ENCODE assay signal across 9 mouse cellular contexts in genomic region chr14:45539659-45540468, GRCm38 (mm10). TPM values are rescaled to one million over a fixed set of nuclear protein-coding genes. Genes with fewer than 3 reads are reported as not detected.
A peak's percentile ranks its signal among the peaks of the same experiment; 100 is the strongest.
DNase-seq lines count a peak whose midpoint lies in the region; ATAC-seq and TF ChIP-seq lines count a peak whose summit lies in the region.
"Had no signal": no experiment of that assay in that cellular context is flagged by ENCODE, and none has a peak within 500 bp of the region (broad histone marks: within the 10 kb centered on the region; RNA-seq: fewer than 3 reads in every experiment).

No protein-coding gene starts in this region.

- H3K4me1 ChIP-seq in forebrain, embryonic 12.5 days = peaks cover 11% of the 10 kb centered on the region
- 0 out of 2 replicates have a peak, but pooled peaks cover 2% of the 10 kb centered on the region for H3K4me1 ChIP-seq in heart, postnatal 0 days (ENCODE audit: control insufficient read depth, insufficient read depth)
- peaks cover 8% of the 10 kb centered on the region; the same call in 1 of the 2 replicates for H3K4me1 ChIP-seq in lung, embryonic 14.5 days (ENCODE audit: insufficient read depth)

- H3K4me2 ChIP-seq in forebrain, embryonic 12.5 days = no peak overlapping the region
- H3K4me2 ChIP-seq in heart, postnatal 0 days (ENCODE audit: low read depth, low read length) = peak overlapping the region; percentile 16
- H3K4me2 ChIP-seq in lung, embryonic 14.5 days = peak overlapping the region; percentile 7; the same call in 1 of the 2 replicates

- 0 out of 2 replicates have a peak, but pooled peaks cover 3% of the 10 kb centered on the region for H3K27me3 ChIP-seq in forebrain, embryonic 12.5 days
- no peaks in the 10 kb centered on the region for H3K27me3 ChIP-seq in heart, postnatal 0 days (ENCODE audit: control insufficient read depth, insufficient read depth, low read length)
- H3K27me3 ChIP-seq in lung, embryonic 14.5 days (ENCODE audit: insufficient read depth, low read length) = no peaks in the 10 kb centered on the region

- H3K36me3 ChIP-seq in forebrain, embryonic 12.5 days (replicated peaks) = no peaks in the 10 kb centered on the region
- H3K36me3 ChIP-seq in heart, postnatal 0 days (replicated peaks; ENCODE audit: control insufficient read depth, insufficient read depth, low read length) = no peaks in the 10 kb centered on the region
- H3K36me3 ChIP-seq in lung, embryonic 14.5 days (ENCODE audit: insufficient read depth) = no peaks in the 10 kb centered on the region

- 21% methylated on average over 12 of the region's 12 CpGs for WGBS in forebrain, embryonic 12.5 days
- WGBS in heart, postnatal 0 days = 24% methylated on average over 12 of the region's 12 CpGs
- 27% methylated on average over 12 of the region's 12 CpGs for WGBS in lung, embryonic 14.5 days

- peak overlapping the region; percentile 50 for H3K27ac ChIP-seq in forebrain, embryonic 12.5 days
- peak overlapping the region; percentile 88 for H3K27ac ChIP-seq in heart, postnatal 0 days (ENCODE audit: low read depth)
- H3K27ac ChIP-seq in lung, embryonic 14.5 days (ENCODE audit: low read depth) = peak overlapping the region; percentile 83

- no peak overlapping the region for H3K9ac ChIP-seq in forebrain, embryonic 12.5 days
- H3K9ac ChIP-seq in heart, postnatal 0 days (replicated peaks; ENCODE audit: low read depth, low read length) = no peak overlapping the region; the same call in 1 of the 2 replicates
- H3K9ac ChIP-seq in lung, embryonic 14.5 days = no peak overlapping the region

- TF ChIP-seq EP300 in heart, postnatal 0 days (IDR thresholded peaks at IDR 0.05; ENCODE audit: low read depth) = peak; percentile 95

- DNase-seq in NIH3T3 (ENCODE audit: low read depth) = peak; percentile 80
- DNase-seq in c-Kit-positive CD71-positive TER-119-positive erythroid progenitor cells, embryonic 14.5 days (ENCODE audit: low spot score) = peak; percentile 27
- DNase-seq in heart, postnatal 0 days (ENCODE audit: low spot score) = peak; percentile 92
- peak; percentile 90 to 93 for DNase-seq in kidney, postnatal 36 days
- DNase-seq in lung, embryonic 14.5 days = peak; percentile 89
- DNase-seq in retina, adult 2 months (ENCODE audit: low read depth, low spot score) = peak; percentile 64

- no peak overlapping the region for H3K4me3 ChIP-seq in forebrain, embryonic 12.5 days (replicated peaks)
- H3K4me3 ChIP-seq in heart, postnatal 0 days (ENCODE audit: low read depth, low read length) = no peak overlapping the region
- no peak overlapping the region for H3K4me3 ChIP-seq in lung, embryonic 14.5 days (ENCODE audit: low read depth, low read length)
- H3K4me3 ChIP-seq: megakaryocyte, embryonic 14.5 days had no signal

- ATAC-seq in forebrain, embryonic 12.5 days (ENCODE audit: low FRiP score) = peak; percentile 72
- ATAC-seq in heart, postnatal 0 days (ENCODE audit: insufficient read depth, low read depth) = peak; percentile 89
- ATAC-seq in lung, embryonic 14.5 days (ENCODE audit: insufficient read depth) = peak; percentile 82
- ATAC-seq in megakaryocyte, adult 5-6 weeks (ENCODE audit: poor library complexity, severe bottlenecking) = no peak

- no peaks in the 10 kb centered on the region for H3K9me3 ChIP-seq in forebrain, embryonic 12.5 days
- H3K9me3 ChIP-seq in heart, postnatal 0 days (replicated peaks; ENCODE audit: control insufficient read depth, low read length) = no peaks in the 10 kb centered on the region
- no peaks in the 10 kb centered on the region for H3K9me3 ChIP-seq in lung, embryonic 14.5 days (ENCODE audit: low read depth, low read length)
- H3K9me3 ChIP-seq: megakaryocyte, embryonic 14.5 days had no signal

- peak; percentile 90 for TF ChIP-seq CTCF in heart, postnatal 0 days (IDR thresholded peaks at IDR 0.05; ENCODE audit: low read depth)
- TF ChIP-seq CTCF in lung, embryonic 14.5 days (IDR thresholded peaks at IDR 0.05; ENCODE audit: low read depth) = peak; percentile 79

RNA-seq across cellular contexts. Expression of gene Fermt2, which starts 9.9 kb away (rescaled TPM):
- polyA plus RNA-seq in forebrain, embryonic 12.5 days (2016; fragmentation: Nextera tagmentation; extraction: Ambion mirVana) = 65.9 and 71.1 TPM in 2 replicates
- total RNA-seq in heart, postnatal 0 days (2014; rRNA removed; ENCODE audit: low replicate concordance) = 119 TPM in 2 replicates
- polyA plus RNA-seq in heart, postnatal 0 days (2015; fragmentation: Nextera tagmentation; extraction: Ambion mirVana) = 211 and 221 TPM in 2 replicates
- polyA plus RNA-seq in lung, embryonic 14.5 days (2014; fragmentation: Nextera tagmentation; extraction: Ambion mirVana) = 209 and 229 TPM in 2 replicates
- not detected in 2 replicates for total RNA-seq in megakaryocyte, adult 5-6 weeks (2015)
- not detected in 2 replicates for total RNA-seq in megakaryocyte, adult 5-6 weeks (2017)

Comparison
In these comparisons a context has a peak if more than half of its experiments do, and no peak if none do; other contexts are left out.
1. DNase-seq: peak in every context shown above with its lines; median percentile 92 in heart, postnatal 0 days; 92 in kidney, postnatal 36 days; 89 in lung, embryonic 14.5 days; 80 in NIH3T3; 64 in retina, adult 2 months; 27 in c-Kit-positive CD71-positive TER-119-positive erythroid progenitor cells, embryonic 14.5 days.